Mouse (Mus musculus): ENCODE measurements around the gene Gabrp.
A peak's percentile ranks its signal among the peaks of the same experiment; 100 is the strongest.

Gabrp gene

GRCm38 (mm10) chr11:33529576-33529975, 49.2 kb downstream of the Gabrp start:
- DNase-seq (ENCODE audit: low spot score): no peak

DNA sequence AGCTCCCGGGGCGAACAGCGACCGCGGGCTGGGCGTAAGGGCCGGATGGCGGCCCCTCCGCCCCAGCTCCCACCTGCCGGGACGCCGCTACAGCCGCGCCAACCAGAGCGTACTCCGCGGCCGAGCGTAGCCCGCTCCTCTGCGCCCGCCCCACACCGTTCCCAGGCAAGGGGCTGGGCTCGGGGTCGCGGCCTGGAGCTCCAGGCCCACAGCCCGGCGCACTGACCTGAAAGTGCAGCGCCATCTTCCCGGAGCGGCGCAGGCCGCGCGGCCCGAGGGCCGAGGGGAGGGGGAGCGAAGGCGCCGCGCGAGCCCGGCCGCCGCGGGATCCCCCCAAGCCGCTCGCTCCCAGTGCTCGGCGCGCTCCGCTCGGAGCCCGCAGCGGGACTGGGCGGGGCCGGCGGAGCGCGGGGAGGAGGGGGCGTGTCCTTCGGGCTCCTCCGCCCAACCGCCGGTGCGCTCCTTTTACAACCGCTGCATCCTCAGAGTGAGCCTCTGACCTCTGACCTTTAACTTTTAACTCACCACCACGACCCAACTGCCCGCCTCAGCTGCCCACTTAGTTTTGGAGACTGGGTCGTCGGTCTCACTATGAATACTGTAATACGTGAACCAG, 65.3 kb downstream of the Gabrp start, which contains the start of gene Ranbp17:
Gene Ranbp17, minus strand, starts transcription at position 371 of the 616 bp plus-strand sequence.
- DNase-seq (ENCODE audit: low spot score): peak; percentile 5

- peak; percentile 34 for DNase-seq (ENCODE audit: low spot score)
These were observed 65.8 kb downstream of the Gabrp start for GRCm38 (mm10) chr11:33512854-33513375.

- DNase-seq (ENCODE audit: low spot score): no peak
These were observed 69.4 kb downstream of the Gabrp start for GRCm38 (mm10) chr11:33509401-33509800.

Measured in ovary, postnatal 10 days (tissue).